Mouse (Mus musculus): ENCODE data around the gene Pip5k1c. TPM values are rescaled to one million over a fixed set of nuclear protein-coding genes. Genes with fewer than 3 reads are reported as not detected.

Pip5k1c gene
- polyA plus RNA-seq, 1 experiment from 2014 or later = 26.2 TPM

DNA sequence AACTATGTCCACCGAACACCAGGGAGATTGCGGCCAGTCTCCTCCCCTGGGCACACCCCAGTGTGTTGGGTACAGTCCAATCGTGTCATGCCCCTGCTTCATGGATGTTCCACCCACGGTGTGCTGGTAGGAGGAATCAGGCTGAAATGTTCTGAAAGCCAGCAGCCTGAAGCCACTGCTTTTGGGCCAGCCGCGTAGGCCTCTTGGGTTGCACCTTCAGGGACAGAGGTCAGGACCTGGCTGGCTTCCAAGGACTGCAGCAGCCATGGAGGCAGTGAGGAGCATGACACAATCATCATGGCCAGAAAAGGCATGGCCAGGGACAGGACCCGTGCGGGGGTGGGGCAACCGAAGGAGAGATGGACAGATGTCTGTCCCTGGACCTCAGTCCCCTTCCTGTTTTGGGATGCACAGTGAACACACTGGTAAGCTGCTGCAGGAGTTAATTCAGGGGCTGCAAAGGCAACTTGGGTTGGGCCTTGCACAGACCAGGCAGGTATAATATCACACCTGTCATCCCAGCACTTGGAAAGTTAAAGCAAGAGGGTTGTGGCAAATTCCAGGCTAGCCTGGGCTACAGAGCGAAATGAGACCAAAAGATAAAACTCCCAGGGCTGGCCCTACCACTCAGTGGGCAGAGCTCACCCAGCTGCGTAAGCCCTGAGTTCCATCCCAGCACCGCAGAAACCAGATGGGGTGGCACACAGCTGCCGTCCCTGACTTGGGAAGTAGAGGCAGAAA, 26.0 kb downstream of the Pip5k1c start:
- peaks cover 47% of the 10 kb centered on the region for H3K4me1 ChIP-seq (replicated peaks)
- no peaks in the 10 kb centered on the region for H3K9me3 ChIP-seq (replicated peaks)
- H3K4me3 ChIP-seq = no peak overlapping the region

DNA sequence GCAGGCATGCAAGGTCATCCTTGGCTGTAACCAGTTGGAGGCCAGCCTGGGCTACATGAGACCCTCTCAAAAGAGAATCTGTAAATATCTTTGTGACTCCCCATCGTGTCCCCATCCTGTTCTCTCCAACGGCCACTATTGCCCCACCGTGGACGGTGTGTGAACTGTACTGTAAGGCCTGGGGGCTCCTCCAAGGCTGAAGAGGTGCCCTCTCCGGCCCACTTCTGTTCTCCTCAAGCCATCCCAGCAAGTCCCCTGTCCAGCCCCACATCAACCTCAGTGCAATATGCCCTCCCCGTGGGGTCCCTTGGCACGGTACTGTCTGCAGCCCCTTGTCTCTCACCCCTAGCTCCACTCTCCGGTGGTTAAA, 26.6 kb downstream of the Pip5k1c start:
- 37% methylated on average over 8 of the region's 8 CpGs for WGBS
- ATAC-seq (replicated peaks; ENCODE audit: insufficient number of reproducible peaks, insufficient read depth, low FRiP score, low read depth) = no peak
- Histone ChIP-seq H3K27me3 (no peaks in the 10 kb centered on the region), H3K4me1 (replicated peaks) (peaks cover 47% of the 10 kb centered on the region), H3K9me3 (replicated peaks) (no peaks in the 10 kb centered on the region), H3K36me3 (peaks cover 41% of the 10 kb centered on the region), H3K9ac (peak overlapping the region; percentile 53), H3K4me3 (peak overlapping the region; percentile 80), H3K27ac (peak overlapping the region; percentile 91), H3K4me2 (peak overlapping the region; percentile 65)

More for the DNA sequence above, 26.0 kb downstream of the Pip5k1c start:
- Histone ChIP-seq H3K27ac (peak overlapping the region; percentile 91; the same call in 1 of the 2 replicates), H3K36me3 (peaks cover 41% of the 10 kb centered on the region), H3K4me2 (peak overlapping the region; percentile 65), H3K27me3 (no peaks in the 10 kb centered on the region), H3K9ac (peak overlapping the region; percentile 53; the same call in 1 of the 2 replicates)
- ATAC-seq (replicated peaks; ENCODE audit: insufficient number of reproducible peaks, insufficient read depth, low FRiP score, low read depth) = no peak
- WGBS = 77% methylated on average over 13 of the region's 13 CpGs

DNA sequence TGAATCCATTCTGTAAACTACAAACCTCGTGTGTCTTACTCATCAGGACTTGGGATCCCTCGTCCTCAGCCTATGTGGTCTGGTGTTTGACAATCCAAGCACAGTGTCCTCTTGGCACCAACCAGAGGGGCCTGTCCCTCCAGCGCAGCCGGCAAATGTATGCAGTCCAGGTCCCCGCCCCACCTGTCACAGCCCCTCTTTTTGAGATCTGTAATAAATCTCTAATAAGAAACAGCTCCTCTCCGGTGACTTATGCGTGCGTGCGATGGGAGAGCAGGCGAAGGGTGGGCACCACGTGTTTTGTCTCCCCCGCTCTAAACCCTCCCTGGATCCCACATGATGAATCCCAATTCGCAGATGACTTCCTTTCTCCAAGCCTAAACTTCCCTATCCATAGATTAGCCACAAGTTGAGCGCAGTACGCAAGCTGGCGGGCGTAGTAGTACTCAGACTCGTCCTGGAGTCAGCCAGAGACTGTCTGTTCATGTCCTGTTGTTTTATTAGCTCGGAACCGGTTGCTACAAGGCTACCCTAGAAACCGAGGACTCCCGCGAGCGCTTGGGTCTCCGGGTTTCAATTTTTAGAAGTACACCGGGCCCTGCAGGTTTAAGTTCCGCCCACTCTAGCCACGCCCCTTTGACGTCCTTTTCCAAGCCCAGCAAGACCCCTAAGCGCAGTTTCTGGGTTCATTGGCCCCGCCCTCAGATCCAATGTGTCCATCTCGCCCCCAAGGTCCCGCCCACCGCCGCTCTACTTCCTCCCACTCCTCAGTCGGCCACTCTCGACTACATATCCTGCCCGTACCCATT, 27.2 kb downstream of the Pip5k1c start:
- ATAC-seq (replicated peaks; ENCODE audit: insufficient number of reproducible peaks, insufficient read depth, low FRiP score, low read depth) = no peak; the same call in 1 of the 2 replicates
- H3K9me3 ChIP-seq (replicated peaks) = no peaks in the 10 kb centered on the region
- 1% methylated on average over 38 of the region's 38 CpGs for WGBS
- peak overlapping the region; percentile 53 for H3K9ac ChIP-seq
- peak overlapping the region; percentile 65 for H3K4me2 ChIP-seq
- H3K4me1 ChIP-seq (replicated peaks) = peaks cover 47% of the 10 kb centered on the region
- peak overlapping the region; percentile 91 for H3K27ac ChIP-seq
- H3K36me3 ChIP-seq = peaks cover 42% of the 10 kb centered on the region
- H3K4me3 ChIP-seq = peak overlapping the region; percentile 80
- no peaks in the 10 kb centered on the region for H3K27me3 ChIP-seq

DNA sequence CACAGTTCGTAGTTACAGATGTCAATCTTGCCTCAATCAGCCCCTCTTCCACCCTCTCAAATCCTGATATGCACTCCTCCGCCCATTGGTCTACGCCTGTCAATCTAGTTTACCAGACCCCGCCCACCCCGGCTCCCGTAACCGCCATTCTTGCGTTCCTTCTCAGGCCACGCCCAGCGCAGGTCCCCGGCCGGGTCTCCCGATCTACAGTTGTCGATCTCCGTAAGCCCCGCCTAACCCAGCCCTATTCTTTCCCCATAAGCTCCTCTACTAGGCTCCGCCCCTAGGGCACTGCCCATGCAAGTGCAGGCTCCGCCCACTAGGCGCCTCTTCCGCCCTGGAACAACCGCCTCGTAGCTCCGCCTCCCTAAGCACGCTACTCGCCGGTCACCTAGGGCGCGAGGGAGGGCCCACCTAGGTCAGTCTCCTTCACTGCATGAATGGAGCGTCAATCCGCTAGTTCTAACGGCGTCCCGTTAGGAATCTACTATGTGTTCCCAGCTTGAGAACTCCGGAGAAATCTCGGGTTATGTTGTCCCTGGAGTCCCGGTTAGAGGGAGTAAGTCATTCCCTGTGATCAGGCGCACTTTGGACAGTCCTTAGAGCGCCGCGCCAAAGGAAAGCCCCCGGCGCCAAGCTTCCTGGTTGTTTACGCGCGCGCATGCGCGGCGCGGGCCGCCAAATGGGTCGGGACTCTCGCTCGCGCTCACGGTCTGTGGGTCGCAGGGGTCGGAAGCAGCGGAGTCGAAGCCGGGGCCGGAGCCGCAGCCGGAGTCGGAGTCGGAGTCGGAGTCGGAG, 28.0 kb downstream of the Pip5k1c start, which contains the start of gene Cactin:
Gene Cactin, plus strand, starts transcription at position 554 of the 798 bp plus-strand sequence.
- H3K4me1 ChIP-seq (replicated peaks) = peaks cover 47% of the 10 kb centered on the region
- H3K27ac ChIP-seq = peak within 1 kb of the TSS; percentile 91
- under 1% methylated on average over 68 of the region's 68 CpGs for WGBS

DNA sequence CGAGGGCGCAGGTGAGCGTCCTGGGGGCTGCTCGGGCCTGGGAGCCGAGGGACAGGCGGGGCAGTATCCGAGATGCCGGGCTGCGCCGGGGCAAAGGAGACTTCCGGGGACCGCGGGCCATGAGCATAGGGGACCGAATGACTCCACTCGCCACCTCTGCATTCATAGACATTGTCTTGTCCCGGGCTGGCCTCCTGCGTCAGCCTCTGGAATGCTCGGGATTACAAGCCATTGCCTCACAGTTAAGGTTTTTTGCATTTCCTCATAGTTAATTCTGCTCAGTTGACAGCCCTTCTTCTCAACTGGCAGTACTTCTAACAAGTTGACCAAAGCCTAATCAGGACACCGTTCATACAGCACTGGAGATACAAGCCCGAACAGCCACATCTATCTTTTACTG, 28.7 kb downstream of the Pip5k1c start:
- Histone ChIP-seq H3K4me2 (peak overlapping the region; percentile 66), H3K4me3 (peak overlapping the region; percentile 80), H3K36me3 (peaks cover 44% of the 10 kb centered on the region), H3K27ac (peak overlapping the region; percentile 91), H3K4me1 (replicated peaks) (peaks cover 48% of the 10 kb centered on the region), H3K9me3 (replicated peaks) (no peaks in the 10 kb centered on the region), H3K9ac (peak overlapping the region; percentile 85), H3K27me3 (no peaks in the 10 kb centered on the region)
- WGBS = 3% methylated on average over 20 of the region's 20 CpGs
- ATAC-seq (replicated peaks; ENCODE audit: insufficient number of reproducible peaks, insufficient read depth, low FRiP score, low read depth) = no peak

More for the DNA sequence above, 28.0 kb downstream of the Pip5k1c start, which contains the start of gene Cactin:
- Histone ChIP-seq H3K27me3 (no peaks in the 10 kb centered on the region), H3K9me3 (replicated peaks) (no peaks in the 10 kb centered on the region), H3K4me2 (peak within 1 kb of the TSS; percentile 66), H3K4me3 (peak within 1 kb of the TSS; percentile 80), H3K9ac (peak within 1 kb of the TSS; percentile 85), H3K36me3 (peaks cover 43% of the 10 kb centered on the region)
- peak; percentile 92 for ATAC-seq (replicated peaks; ENCODE audit: insufficient number of reproducible peaks, insufficient read depth, low FRiP score, low read depth)

DNA sequence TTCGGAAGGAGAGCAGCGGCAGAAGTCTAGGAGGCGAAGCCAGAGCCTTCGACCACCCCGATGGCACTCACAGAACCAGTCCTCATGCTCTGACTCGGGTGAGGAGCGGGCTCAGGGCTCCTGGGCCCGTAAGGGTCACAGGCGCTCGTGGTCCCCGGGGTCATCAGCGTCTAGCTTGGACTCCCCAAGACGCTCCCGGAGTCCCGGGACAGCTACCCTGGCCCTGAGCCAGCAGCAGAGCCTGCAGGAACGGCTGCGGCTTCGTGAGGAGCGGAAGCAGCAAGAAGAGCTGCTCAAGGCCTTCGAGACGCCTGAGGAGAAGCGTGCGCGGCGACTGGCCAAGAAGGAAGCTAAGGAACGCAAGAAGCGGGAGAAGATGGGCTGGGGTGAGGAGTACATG, 29.7 kb downstream of the Pip5k1c start:
- Histone ChIP-seq H3K4me3 (peak overlapping the region; percentile 80), H3K9ac (no peak overlapping the region), H3K9me3 (replicated peaks) (no peaks in the 10 kb centered on the region), H3K27me3 (no peaks in the 10 kb centered on the region), H3K4me2 (peak overlapping the region; percentile 66), H3K36me3 (peaks cover 49% of the 10 kb centered on the region), H3K27ac (no peak overlapping the region), H3K4me1 (replicated peaks) (peaks cover 43% of the 10 kb centered on the region)
- no peak for ATAC-seq (replicated peaks; ENCODE audit: insufficient number of reproducible peaks, insufficient read depth, low FRiP score, low read depth)
- WGBS = 92% methylated on average over 27 of the region's 27 CpGs

DNA sequence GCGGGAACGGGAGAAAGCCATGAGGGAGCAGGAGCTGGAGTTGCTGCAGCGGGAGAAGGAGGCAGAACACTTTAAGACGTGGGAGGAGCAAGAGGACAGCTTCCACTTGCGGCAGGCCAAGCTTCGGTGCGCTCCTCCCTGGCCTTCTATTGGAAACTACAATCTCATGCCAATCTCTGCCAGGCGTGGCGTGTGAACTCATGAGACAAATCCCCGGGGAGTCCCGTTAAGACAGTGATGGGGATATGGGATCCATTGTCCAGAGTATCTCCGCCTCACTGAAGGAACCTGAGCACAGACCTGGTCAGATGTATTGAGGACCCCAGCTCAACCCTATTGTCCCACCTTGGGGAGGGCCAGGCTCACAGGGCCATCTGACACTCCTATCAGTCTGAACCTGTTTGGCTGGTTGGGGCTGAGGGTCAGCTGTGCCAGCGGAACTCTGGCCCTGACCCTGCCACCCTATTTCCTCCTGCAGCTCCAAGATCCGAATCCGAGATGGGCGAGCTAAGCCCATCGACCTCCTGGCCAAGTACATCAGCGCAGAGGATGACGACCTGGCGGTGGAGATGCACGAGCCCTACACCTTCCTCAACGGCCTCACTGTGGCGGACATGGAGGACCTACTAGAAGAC, 30.5 kb downstream of the Pip5k1c start:
- no peak for ATAC-seq (replicated peaks; ENCODE audit: insufficient number of reproducible peaks, insufficient read depth, low FRiP score, low read depth)
- peaks cover 49% of the 10 kb centered on the region for H3K36me3 ChIP-seq
- H3K9ac ChIP-seq = no peak overlapping the region
- H3K4me2 ChIP-seq = no peak overlapping the region
- peaks cover 44% of the 10 kb centered on the region for H3K4me1 ChIP-seq (replicated peaks)
- H3K27ac ChIP-seq = no peak overlapping the region
- 92% methylated on average over 23 of the region's 23 CpGs for WGBS
- no peak overlapping the region for H3K4me3 ChIP-seq
- no peaks in the 10 kb centered on the region for H3K9me3 ChIP-seq (replicated peaks)
- H3K27me3 ChIP-seq = no peaks in the 10 kb centered on the region

DNA sequence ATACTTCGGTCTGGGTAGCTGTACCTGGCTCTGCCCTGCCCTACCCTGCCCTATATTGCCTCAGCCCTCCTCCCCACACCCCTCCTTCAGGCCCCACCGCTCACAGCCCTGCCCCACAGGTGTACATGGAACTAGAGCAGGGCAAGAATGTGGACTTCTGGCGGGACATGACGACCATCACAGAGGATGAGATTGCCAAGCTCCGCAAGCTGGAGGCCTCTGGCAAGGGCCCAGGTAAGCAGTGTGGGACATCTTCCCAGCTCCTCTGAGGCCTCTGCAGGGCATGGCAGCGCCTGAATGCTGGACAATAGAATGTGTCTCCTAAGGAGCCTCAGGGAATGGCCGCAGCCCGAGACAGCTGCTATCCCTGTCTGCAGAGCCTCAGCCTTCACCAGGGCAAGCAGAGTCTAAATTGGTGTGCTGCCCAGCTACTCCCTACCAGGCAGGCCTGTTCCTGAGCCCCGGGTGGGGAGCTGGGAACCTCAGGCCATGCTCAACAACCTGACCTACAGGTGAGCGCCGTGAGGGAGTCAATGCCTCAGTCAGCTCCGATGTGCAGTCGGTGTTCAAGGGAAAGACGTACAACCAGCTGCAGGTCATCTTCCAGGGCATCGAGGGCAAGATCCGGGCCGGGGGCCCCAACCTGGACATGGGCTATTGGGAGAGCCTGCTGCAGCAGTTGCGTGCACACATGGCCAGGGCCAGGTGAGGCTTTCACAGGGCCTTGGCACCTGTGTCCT, 31.2 kb downstream of the Pip5k1c start:
- no peak overlapping the region for H3K4me3 ChIP-seq
- no peaks in the 10 kb centered on the region for H3K9me3 ChIP-seq (replicated peaks)
- no peak for ATAC-seq (replicated peaks; ENCODE audit: insufficient number of reproducible peaks, insufficient read depth, low FRiP score, low read depth)
- no peak overlapping the region for H3K27ac ChIP-seq
- WGBS = 92% methylated on average over 18 of the region's 18 CpGs
- H3K4me1 ChIP-seq (replicated peaks) = peaks cover 44% of the 10 kb centered on the region
- no peak overlapping the region for H3K9ac ChIP-seq
- no peaks in the 10 kb centered on the region for H3K27me3 ChIP-seq
- H3K4me2 ChIP-seq = no peak overlapping the region
- peaks cover 45% of the 10 kb centered on the region for H3K36me3 ChIP-seq

DNA sequence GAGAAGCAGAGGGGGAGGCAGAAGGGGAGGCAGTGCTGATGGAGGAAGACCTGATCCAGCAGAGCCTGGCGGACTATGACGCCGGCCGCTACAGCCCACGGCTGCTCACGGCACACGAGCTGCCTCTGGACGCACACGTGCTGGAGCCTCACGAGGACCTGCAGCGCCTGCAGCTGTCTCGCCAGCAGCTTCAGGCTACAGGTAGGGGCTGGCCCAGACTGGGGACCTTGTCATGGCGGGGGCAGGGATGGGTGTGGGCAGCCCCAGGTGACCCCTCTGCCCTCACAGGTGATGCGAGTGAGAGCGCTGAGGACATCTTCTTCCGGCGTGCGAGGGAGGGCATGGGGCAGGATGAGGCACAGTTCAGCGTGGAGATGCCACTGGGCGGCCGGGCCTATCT, 32.4 kb downstream of the Pip5k1c start:
- Histone ChIP-seq H3K27me3 (no peaks in the 10 kb centered on the region), H3K4me2 (no peak overlapping the region), H3K9me3 (replicated peaks) (no peaks in the 10 kb centered on the region), H3K4me1 (replicated peaks) (peaks cover 45% of the 10 kb centered on the region), H3K9ac (no peak overlapping the region), H3K27ac (no peak overlapping the region), H3K36me3 (peaks cover 45% of the 10 kb centered on the region), H3K4me3 (no peak overlapping the region)
- ATAC-seq (replicated peaks; ENCODE audit: insufficient number of reproducible peaks, insufficient read depth, low FRiP score, low read depth) = no peak
- WGBS = 96% methylated on average over 21 of the region's 21 CpGs

DNA sequence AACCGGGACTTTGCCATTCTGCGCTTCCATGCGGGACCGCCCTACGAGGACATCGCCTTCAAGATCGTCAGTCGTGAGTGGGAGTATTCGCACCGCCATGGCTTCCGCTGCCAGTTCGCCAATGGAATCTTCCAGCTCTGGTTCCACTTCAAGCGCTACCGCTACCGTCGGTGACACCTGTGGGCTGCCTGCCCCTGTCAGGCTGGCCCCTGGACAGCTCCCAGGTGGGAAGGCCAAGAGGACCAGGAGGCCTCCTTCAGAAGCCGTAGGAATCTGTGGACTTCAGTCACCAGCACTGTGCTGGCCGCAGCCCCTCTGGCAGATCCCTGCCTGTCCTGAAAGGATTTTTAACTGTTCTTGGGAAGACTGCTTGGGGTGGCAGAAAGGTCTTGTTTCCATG, 33.0 kb downstream of the Pip5k1c start:
- Histone ChIP-seq H3K27me3 (no peaks in the 10 kb centered on the region), H3K4me3 (no peak overlapping the region), H3K4me2 (no peak overlapping the region), H3K9me3 (replicated peaks) (no peaks in the 10 kb centered on the region), H3K4me1 (replicated peaks) (peaks cover 51% of the 10 kb centered on the region), H3K27ac (no peak overlapping the region), H3K9ac (no peak overlapping the region), H3K36me3 (peaks cover 45% of the 10 kb centered on the region)
- WGBS = 90% methylated on average over 18 of the region's 18 CpGs
- ATAC-seq (replicated peaks; ENCODE audit: insufficient number of reproducible peaks, insufficient read depth, low FRiP score, low read depth) = no peak
